Mouse (Mus musculus): ENCODE measurements around the gene Ache.
A peak's percentile ranks its signal among the peaks of the same experiment; 100 is the strongest.

Ache gene

DNA sequence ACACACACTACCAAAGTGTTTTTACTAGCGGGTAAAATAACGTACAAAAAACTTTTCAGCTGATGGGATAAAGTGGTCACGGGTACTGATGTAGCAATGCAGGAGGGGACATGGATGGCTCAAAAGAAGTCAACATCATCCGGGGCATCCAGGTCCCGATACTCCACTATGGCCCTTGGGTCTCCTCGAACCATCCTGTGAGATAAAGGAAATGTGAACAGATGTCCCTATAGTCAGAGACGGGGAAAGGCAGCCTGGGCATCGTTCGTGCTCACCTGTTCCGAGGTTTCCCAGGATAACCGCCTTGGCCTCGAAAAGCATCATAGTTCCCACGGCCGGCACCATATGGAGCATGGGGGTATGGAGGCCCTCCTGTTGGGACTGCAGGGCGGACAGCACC, 8.4 kb downstream of the Ache start:
- no peak for DNase-seq

DNA sequence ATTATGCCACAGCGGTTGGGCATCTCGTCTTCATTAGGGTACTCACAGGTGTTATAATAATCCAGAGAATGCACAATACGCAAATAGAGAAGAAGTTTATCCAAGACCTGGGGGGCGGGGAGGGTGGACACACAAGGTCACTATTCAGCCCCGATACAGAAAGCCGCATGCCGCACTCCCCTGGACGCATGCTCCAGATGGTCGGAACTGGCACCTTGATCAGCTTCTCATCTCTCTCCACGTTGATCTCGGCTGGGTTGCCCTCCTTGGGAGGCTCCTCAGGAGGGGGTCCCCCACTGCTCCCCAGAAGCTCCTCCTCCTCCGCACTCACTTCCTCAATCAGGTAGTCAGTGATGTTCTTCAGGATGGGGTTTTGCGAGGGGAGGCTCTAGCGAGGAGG, 9.8 kb downstream of the Ache start:
- DNase-seq = no peak

DNA sequence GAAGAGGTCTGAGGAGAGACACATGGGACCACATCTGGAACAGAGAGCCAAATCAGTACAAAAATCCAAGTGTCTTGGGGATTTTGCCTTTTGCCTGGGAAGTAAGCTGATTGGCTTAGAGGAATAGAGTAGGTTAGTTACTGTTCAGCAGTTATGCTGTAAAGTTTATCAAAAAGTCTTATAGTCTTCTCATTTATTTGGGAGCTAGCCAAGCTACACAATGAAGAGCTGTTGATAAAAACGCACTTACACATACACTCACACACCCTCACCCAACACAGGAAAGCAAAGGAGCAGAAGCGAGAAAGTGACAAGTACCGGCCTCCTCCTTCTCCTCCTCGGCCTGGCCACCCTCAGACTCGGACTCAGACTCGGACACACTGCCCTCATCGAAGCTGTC, 11.9 kb downstream of the Ache start:
- no peak for DNase-seq

DNA sequence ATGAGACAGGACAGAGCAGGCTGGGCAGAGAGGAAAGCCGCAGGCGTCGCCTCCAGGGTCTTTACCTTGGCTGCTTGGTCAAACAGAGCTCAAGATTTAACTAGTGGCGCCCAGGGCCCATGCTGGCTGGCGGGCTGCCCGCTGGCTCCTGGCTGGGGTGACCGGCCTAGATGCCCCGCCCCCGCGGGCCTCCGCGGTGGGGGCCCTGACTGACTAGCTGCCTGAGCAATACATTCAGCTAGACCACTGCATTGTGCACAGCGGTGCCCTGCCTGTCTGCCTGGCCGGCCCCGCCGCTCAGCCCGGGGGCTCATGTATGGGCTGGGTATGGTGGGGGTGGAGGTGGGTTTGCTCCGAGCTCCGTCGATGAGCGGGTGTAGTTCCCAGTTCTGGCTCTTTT, 13.9 kb downstream of the Ache start:
- peak; percentile 37 to 72 for DNase-seq

DNA sequence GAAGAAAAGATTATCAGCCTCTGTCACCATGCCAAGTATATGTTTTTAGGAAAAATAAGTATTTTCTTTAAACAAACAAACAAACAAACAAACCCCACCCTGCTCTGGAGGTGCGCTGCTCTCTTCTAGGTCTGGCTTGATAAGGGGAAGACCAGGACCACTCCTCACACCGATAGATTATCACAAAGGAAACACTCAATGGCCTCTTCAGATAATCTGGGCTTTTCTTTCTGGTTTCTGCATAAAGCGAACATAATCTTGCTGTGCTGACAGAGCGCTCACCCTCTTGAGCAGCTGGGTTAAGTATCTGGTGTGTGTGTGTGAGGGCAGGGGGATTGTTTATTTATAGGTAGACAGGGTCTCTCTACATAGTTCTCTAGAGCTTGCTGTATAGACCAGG, 16.3 kb downstream of the Ache start:
- DNase-seq = no peak

GRCm38 (mm10) chr5:137304165-137304564, 16.8 kb downstream of the Ache start:
- no peak for DNase-seq

DNA sequence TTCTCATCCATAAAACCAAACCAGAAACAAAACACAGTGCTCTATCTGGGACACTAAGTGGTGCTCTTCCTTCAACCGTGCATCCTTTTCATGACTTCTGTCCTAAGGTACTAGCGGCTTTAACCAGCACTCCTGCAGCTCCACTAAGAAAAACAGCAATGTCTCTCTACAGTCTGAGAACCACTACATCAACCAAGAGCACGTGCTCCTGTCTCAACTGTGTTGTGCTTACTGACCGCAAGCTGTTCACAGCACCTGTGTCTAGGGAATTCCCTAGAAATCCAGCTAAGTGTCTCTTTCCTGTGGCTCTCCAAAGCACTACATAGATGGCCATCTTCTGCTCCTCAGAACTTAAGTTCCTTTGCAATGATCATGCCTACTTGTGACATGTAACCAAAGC, 17.5 kb downstream of the Ache start:
- DNase-seq = no peak

DNA sequence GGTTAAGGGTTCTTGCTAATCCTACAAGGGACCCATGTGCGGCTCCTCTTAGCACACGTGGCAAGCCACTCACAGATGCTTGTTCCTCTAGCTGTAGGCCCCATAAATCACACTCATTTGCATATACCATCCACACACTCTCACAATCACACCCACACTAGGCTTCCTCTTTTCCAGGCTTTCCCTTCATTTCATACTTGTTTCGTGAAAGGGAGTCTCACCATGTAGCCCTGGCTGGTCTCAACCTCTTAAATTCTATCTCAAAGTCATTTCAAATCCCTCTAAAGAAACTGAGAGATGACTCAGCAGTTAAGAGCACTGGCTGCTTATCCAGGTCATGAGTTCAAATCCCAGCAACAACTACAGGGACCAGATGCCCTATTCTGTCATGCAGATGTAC, 18.5 kb downstream of the Ache start:
- no peak for DNase-seq

DNA sequence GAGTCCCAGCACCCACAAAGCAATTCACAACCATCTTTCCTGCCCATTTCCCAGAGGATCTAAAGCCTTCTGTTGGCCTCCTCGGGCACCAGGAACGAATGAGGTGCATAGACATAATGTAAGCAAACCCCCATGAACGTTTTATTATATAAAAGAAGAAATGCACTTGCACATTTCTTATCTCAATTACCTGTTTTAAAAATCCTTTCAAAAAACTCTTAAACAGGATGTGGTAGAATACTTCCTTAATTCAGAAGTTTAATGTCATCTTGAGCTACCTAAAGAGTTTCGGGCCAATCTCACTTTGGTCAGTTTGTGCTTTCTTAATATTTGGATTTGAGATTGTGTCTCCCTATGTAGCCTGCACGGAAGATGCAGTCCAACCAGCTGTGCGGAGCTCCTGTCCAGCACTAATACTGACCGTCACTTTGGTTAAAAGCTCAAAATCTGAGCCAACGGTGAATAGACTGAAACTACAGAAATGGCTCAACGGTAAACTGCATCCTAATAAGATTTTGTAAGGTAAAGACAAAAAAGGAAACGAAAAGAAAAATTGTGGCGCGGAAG, 19.2 kb downstream of the Ache start:
- DNase-seq = no peak

DNA sequence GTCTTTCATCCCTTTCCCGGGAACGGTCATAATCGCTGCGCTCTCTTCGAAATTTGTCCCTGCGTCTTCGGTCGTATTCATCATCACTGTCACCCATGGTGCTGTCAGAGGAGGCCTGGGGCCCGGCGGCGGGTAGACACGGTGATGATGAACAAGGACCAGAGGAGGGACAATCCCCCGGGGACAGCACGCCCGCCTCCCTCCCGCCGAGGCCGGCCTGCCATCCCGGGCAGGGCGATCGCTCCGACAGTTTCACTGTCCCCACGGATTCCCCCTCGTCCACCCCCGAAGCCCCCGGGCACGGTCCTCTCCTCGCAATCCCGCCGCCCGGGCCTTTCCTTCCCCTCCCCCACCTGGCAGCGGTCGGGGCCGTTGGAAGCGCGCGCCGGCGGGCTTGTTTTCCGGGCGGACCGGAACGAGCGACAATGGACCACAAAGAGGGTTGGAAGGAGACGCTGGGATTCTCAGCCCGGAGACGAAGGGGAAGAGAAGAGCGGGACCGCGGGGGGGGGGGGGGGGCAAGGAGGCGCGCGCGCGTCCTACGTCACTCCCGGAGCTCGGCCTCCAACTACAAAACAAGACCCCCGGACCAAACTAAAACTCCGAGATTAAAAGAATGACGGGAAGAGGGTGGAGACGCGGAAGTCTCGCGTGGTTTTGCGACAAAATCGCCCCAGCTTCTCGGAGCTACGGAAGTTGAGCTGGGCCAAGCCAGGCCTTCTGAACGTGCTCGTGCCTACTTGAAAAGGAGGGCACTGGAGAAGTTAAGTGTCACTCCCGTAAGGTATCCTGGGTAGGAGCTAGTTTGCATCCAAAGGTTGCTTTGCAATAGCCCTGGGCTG, 20.0 kb downstream of the Ache start, which contains the start of gene Srrt:
TSS of gene Srrt (minus strand) at position 604 of the 842 bp plus-strand sequence.
- peak; percentile 93 to 96 for DNase-seq

GRCm38 (mm10) chr5:137308356-137308755, 21.0 kb downstream of the Ache start:
- no peak for DNase-seq

GRCm38 (mm10) chr5:137313466-137314192, 26.3 kb downstream of the Ache start:
- no peak for DNase-seq

GRCm38 (mm10) chr5:137314193-137315083, 27.1 kb downstream of the Ache start, which contains the start of gene Trip6:
Gene Trip6, minus strand, starts transcription at chr5:137314404.
- peak; percentile 89 to 94 for DNase-seq

DNA sequence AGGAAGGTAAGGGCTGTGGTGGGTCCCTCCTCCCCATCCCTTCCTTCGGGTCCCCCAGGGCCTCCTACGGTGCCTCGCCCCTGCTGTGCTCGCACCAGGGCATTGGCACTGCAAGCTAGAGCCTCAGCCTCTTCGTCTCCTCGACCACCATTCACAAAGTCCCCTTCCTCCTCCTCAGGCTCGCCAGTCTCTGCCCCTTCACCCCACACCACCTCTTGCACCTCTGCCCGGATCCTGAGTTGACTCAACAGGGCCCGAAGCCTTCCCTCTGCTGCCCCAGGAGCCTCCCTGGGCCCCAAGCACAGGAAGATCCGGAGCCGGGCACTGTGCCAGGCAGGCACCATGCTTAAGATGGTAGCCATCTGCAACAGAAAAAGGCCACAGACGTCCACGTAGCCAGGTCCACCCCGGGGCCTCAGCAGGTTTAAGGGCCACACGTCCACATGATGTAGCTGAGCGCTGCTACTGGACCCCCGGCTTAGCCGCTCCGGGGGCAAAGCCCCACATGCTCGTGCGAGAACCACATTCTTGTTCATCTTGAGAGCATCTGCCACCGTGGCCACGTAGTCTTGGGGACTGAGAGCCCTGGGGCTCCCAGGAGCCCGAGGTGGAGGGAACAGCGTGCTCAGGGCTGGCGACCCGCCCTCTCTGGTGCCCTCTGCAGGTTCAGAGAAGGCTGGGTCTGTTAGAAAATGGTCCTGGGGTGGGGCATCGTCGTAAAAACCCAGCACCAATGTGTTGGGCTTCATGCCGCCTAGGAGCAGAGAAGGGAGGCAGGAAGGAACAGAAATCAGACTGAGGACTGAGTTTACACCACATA, 28.0 kb downstream of the Ache start:
- DNase-seq = peak; percentile 49 to 63

DNA sequence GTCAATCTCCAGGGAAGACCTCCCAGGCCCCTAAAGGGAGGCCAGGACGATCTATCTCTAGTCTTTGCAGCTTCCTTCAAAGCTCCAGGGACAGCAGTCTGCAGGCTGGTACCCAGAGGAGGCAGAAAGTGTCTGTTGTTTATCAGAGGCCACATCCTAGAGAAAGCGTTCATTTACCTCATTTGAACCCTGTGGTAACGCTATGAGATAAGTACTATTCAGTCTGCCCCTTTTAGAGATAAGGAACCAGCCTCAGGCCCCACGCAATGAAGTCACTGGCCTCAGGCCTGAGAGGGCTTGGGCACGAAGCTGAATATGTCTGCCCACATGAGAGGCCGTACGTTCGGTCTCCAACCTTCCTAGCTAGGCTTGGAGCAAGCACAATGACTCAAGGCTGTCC, 30.0 kb downstream of the Ache start:
- DNase-seq = no peak

- DNase-seq = peak; percentile 64 to 65
These were observed 31.3 kb downstream of the Ache start for GRCm38 (mm10) chr5:137318570-137318969.

GRCm38 (mm10) chr5:137320996-137321395, 33.7 kb downstream of the Ache start:
- DNase-seq = no peak

GRCm38 (mm10) chr5:137330910-137331309, 43.6 kb downstream of the Ache start:
- peak in 1 of 2 experiments; percentile 22 for DNase-seq

GRCm38 (mm10) chr5:137332857-137333511, 45.7 kb downstream of the Ache start:
- DNase-seq = no peak

DNA sequence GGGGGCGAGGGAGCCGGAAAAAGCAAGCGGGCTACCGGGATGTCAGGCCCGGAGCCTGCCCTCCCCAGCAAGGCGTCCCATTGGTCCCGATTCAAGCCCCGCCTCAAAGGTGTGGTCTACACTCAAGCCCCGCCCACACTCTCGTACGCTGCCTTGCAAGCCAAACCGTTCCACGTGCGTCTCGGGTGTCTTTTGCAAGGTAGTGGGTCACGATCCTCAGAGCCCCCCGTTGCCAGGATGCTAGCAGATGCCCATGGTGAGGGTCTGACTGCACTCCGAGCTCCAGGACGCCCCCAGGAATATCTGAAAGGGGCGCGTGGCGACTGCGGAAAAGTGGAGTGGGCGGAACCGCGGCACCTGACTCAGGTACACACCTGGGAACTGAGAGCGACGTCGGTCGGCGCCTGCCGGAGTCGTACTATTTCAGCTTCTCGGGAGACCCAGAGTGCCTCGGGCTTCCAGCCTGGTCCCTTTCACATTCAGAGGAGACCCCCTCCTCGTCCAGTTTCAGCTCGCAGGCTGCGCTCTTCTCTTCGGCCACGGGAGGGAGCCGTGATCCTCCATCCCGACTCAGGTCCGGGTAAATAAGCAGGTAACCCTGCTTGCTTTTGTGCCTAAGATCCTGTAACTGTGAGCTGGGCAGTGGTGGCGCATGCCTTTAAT, 46.3 kb downstream of the Ache start, which contains the start of gene Slc12a9:
TSS of gene Slc12a9 (minus strand) at position 86 of the 663 bp plus-strand sequence.
- DNase-seq = peak; percentile 97 to 99

All from kidney, postnatal 25 days (tissue).